Mouse (Mus musculus) colon, adult 2 months (tissue): ENCODE measurements around the gene Mafg. TPM values are rescaled to one million over a fixed set of nuclear protein-coding genes. Genes with fewer than 3 reads are reported as not detected.

ENCODE experiments used
- polyA plus RNA-seq: library from polyadenylated mRNA; depleted of rRNA; stranded (reverse); fragments of >200 nt; gene quantifications from 2 replicates; pipeline ENCODE4 v1.2.3, GENCODE M21; 2012; rRNA removed

Gene Mafg
- 32.4 and 38.3 TPM in 2 replicates for polyA plus RNA-seq

DNA sequence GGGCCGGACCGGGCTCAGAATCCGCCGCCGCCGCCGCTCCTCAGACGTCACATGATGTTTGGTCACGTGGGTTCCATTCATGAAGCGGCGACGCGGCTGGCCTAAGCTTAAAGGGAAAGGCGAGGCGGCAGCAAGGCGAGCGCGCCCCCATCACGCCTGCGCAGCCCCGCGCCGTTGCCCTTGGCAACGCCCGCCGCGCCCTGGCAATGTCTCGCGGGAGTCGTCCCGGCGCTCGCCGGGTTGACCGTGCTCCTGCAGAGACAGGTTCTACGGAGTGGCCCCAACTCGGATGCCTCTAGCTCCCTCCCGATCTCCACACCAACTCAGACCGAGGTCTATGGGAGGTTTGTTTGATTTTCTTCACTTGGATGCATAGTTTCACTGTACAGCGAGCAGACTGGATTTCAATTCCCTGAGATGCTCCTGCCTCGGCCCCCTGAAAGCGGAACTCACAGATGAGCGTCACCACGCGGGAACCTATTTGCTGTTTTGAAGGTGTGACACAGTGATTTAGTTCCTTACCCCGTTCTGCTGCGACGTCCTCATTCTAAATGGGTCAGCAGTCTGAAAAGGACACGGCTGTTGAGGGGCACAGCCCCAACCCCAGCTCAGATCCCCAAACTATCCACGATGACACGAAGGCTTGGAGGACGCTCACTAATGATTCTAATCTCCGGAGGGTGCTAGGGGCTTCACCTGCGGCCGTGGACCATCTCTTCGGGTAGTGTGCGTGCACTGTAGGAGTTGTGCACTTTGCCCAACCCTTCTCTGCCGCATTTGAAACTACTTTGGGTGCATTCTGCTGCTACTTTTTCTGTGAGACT lies at the start of gene Mafg:
Gene Mafg, minus strand, starts transcription at position 81 of the 824 bp plus-strand sequence.

DNA sequence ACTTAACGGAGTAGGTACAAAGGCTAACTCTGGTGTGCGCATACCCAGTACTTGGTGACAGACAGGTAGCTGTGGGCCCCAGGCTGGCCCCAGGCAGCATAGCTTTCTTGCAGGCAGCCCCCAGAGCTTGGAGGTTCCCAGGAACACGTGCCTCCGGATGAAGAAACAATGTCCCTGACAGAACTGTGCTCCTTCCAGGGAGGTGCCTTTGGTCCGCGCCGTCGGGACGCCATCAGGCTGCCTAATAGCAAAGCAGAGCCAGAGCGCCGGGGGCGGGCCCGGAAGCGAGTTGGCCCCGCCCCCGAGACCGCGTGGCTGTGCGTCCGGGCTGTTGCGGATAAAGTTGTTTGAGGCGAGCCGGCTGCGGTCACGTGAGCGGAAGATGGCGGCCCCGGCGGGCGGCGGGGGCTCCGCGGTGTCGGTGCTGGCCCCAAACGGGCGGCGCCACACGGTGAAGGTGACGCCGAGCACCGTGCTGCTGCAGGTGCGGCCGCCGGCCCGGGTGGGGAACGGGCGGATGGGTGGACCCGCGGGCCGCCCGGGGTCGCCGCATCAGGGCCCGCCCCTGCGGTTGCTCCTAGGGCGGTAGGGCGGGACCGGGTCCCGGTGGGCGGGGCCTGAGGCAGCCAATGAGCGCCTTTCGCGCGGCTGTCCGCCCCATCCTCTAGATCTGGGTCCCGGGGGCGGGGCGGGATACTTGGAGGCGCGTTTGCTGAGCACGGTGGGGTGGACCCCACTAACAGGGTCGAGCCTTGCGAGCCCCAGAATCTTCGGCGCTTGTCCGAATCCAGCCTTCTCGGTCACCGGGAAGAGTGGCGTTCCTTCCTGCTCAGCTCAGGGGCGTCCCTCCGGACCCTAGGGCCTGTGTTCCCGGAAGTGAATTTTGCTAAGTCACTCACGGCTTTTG lies 39.5 kb upstream of the Mafg start, which contains the start of gene Aspscr1:
Gene Aspscr1, plus strand, starts transcription at position 287 of the 907 bp plus-strand sequence.

GRCm38 (mm10) chr11:120661076-120661460 lies 27.7 kb upstream of the Mafg start, which contains the start of gene Notum:
Gene Notum (minus strand): TSS chr11:120661175.

GRCm38 (mm10) chr11:120648001-120648476 lies 14.6 kb upstream of the Mafg start, which contains the start of gene Myadml2:
Gene Myadml2 (minus strand): TSS chr11:120648158.

GRCm38 (mm10) chr11:120643601-120643987 lies 10.2 kb upstream of the Mafg start, which contains the start of gene Pycr1:
Gene Pycr1 (minus strand): TSS chr11:120643769.

DNA sequence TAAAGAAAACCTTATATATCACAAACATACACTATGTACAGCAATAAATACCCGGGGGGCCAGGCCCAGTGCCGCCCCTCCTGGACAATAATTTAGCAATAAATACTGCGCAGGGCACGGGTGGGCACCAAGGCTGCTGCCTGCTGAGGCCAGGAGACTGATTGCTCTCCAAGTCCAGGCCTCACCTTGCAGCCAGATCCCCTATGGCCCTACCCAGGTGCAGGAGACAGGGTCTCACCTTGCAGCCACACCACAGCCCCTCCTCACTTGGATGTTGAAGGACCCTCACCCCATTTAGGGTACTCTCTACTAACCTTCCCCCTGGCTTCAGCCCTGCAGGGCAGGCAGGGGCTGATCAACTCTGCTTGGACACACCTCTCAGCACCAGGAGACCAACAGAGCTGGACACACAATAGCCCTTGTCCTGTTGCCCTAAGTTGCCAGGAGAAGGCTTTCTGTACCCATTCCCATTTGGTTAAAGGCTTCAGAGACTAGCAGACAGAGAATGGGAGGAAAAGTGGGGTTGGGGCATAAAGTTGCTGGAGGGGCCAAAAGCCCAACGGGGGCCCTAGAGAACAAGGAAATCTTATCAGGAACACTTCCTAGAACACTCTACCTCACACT lies 8.1 kb downstream of the Mafg start, which contains the start of gene Sirt7:
Gene Sirt7, minus strand, starts transcription at position 89 of the 624 bp plus-strand sequence.

GRCm38 (mm10) chr11:120617519-120618112 lies 15.8 kb downstream of the Mafg start, which contains the start of gene Pcyt2:
Gene Pcyt2 (minus strand): TSS chr11:120617936.

DNA sequence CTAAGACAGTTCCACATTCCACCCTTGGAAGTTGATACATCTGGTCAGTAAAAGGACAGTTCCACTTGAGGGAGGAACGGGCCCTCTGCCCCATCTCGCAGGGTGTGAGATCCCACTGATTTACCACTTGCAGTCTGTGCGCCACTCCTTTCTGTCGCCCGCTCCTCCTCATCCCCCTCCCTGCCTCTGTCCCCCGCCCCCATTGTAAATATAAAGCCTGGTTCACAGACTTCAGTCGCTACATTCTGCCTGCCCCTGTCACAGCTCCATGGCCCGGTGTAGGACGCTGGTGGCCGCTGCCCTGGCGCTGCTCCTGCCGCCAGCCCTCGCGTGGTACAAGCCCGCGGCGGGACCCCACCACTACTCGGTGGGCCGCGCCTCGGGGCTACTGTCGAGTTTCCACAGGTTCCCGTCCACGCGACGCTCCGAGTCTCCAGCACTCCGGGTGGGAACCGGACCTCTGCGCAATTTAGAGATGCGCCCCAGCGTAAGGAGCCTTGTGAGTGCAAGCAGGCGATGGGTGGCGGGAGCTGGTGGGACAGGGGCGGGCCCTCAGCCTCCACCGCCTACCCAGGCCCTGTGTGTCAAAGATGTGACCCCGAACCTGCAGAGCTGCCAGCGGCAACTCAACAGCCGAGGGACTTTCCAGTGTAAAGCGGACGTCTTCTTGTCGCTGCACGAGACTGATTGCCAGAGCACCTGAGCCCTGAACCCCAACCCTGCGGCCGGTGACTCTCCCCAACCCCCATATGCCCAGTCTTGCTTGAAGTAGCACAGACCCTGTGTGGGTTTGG lies 25.0 kb downstream of the Mafg start, which contains the start of gene Npb:
Gene Npb, plus strand, starts transcription at position 237 of the 794 bp plus-strand sequence.

DNA sequence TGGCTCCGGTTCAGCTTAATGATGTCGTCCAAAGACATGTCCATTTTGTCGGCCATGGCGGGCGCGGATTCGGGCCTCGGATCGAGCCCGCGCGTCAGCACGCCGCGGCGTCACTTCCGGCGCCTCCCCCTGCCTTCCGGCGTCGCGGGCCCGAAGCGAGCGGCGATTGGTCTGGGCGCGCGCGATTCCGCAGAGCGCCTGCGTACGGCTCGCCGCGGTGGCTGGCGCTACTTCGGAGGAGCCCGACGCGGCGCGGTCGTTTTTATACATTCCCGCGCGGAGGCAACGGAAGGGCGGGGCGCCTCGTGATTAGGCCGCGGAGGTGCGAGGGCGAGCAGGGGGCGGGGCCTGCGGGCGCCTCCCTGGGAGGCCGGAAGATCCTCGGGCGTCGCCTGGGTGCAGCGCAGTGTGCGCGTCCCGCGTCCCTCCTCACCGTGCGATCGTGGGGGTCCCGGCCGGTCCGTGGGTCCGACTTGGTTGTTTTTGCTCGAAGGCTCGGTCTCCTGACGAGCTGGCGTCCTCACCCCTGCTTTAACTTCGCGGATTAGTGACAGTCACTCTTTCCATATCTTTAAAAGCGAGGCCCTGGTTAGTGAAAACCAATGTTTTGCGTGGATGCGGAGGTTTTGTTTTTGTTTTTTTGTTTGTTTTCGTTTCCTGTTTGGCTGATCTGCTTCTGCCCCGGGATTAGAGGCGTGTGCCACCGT lies 35.0 kb downstream of the Mafg start, which contains the start of the genes Alyref and Anapc11:
Gene Alyref, minus strand, starts transcription at position 83 of the 707 bp plus-strand sequence.
Gene Anapc11, plus strand, starts transcription at position 139 of the 707 bp plus-strand sequence.

GRCm38 (mm10) chr11:120581490-120582267 lies 51.7 kb downstream of the Mafg start, which contains the start of gene Arhgdia:
Gene Arhgdia (minus strand): TSS chr11:120581624.

Other genes with a start within 250 kb of the Mafg start
- 62.4 and 84.3 TPM in 2 replicates for gene Nploc4, start 195.9 kb downstream of the Mafg start, polyA plus RNA-seq
- 0.19 and 0.41 TPM in 2 replicates for gene Tspan10, start 191.0 kb downstream of the Mafg start, polyA plus RNA-seq
- gene Pde6g, start 180.1 kb downstream of the Mafg start, polyA plus RNA-seq = 0.55 and 0.56 TPM in 2 replicates
- 25.9 and 35.8 TPM in 2 replicates for gene Oxld1, start 175.5 kb downstream of the Mafg start, polyA plus RNA-seq
- 9.6 and 10.4 TPM in 2 replicates for gene Ccdc137, start 175.5 kb downstream of the Mafg start, polyA plus RNA-seq
- 23.7 and 24.4 TPM in 2 replicates for gene Arl16, start 166.0 kb downstream of the Mafg start, polyA plus RNA-seq
- 196 and 363 TPM in 2 replicates for gene Mrpl12, start 149.0 kb downstream of the Mafg start, polyA plus RNA-seq
- gene Slc25a10, start 141.8 kb downstream of the Mafg start, polyA plus RNA-seq = 357 and 440 TPM in 2 replicates
- 0.35 and 0.95 TPM in 2 replicates for gene Gcgr, start 102.9 kb downstream of the Mafg start, polyA plus RNA-seq
- 51.3 and 59.4 TPM in 2 replicates for gene Mcrip1, start 83.9 kb downstream of the Mafg start, polyA plus RNA-seq
- 0.22 TPM in 1 of 2 replicates, not detected in the other for gene Ppp1r27, start 82.5 kb downstream of the Mafg start, polyA plus RNA-seq
- 238 and 254 TPM in 2 replicates for gene P4hb, start 60.3 kb downstream of the Mafg start, polyA plus RNA-seq
- gene Arhgdia, start 52.0 kb downstream of the Mafg start, polyA plus RNA-seq = 643 and 823 TPM in 2 replicates
- 25.4 and 31.6 TPM in 2 replicates for gene Alyref, start 35.2 kb downstream of the Mafg start, polyA plus RNA-seq
- 119 and 133 TPM in 2 replicates for gene Anapc11, start 35.2 kb downstream of the Mafg start, polyA plus RNA-seq
- gene Npb, start 25.1 kb downstream of the Mafg start, polyA plus RNA-seq = 5.5 and 6.3 TPM in 2 replicates
- 325 and 389 TPM in 2 replicates for gene Pcyt2, start 15.7 kb downstream of the Mafg start, polyA plus RNA-seq
- gene Sirt7, start 8.4 kb downstream of the Mafg start, polyA plus RNA-seq = 109 and 125 TPM in 2 replicates
- 30.3 and 39.3 TPM in 2 replicates for gene Pycr1, start 10.2 kb upstream of the Mafg start, polyA plus RNA-seq
- gene Myadml2, start 14.6 kb upstream of the Mafg start, polyA plus RNA-seq = 0.13 and 0.42 TPM in 2 replicates
- 0.80 and 0.83 TPM in 2 replicates for gene Notum, start 27.6 kb upstream of the Mafg start, polyA plus RNA-seq
- gene Aspscr1, start 39.4 kb upstream of the Mafg start, polyA plus RNA-seq = 93.2 and 102 TPM in 2 replicates
- 73.6 and 85.1 TPM in 2 replicates for gene Cenpx, start 80.1 kb upstream of the Mafg start, polyA plus RNA-seq
- 39.0 and 42.1 TPM in 2 replicates for gene Lrrc45, start 80.3 kb upstream of the Mafg start, polyA plus RNA-seq
- 18.7 and 26.9 TPM in 2 replicates for gene Rac3, start 87.9 kb upstream of the Mafg start, polyA plus RNA-seq
- gene Dcxr, start 93.7 kb upstream of the Mafg start, polyA plus RNA-seq = 198 and 220 TPM in 2 replicates
- 100 and 126 TPM in 2 replicates for gene Cbr2, start 98.5 kb upstream of the Mafg start, polyA plus RNA-seq
- gene Hmga1b, start 129.2 kb upstream of the Mafg start, polyA plus RNA-seq = 1.5 and 3.1 TPM in 2 replicates
- gene Rfng, start 150.6 kb upstream of the Mafg start, polyA plus RNA-seq = 61.7 and 67.2 TPM in 2 replicates
- gene Gps1, start 150.7 kb upstream of the Mafg start, polyA plus RNA-seq = 119 and 127 TPM in 2 replicates
- gene Dus1l, start 162.8 kb upstream of the Mafg start, polyA plus RNA-seq = 36.2 and 39.8 TPM in 2 replicates
- gene Fasn, start 190.9 kb upstream of the Mafg start, polyA plus RNA-seq = 355 and 470 TPM in 2 replicates